Mouse (Mus musculus): ENCODE measurements around the gene Timm50.

DNA sequence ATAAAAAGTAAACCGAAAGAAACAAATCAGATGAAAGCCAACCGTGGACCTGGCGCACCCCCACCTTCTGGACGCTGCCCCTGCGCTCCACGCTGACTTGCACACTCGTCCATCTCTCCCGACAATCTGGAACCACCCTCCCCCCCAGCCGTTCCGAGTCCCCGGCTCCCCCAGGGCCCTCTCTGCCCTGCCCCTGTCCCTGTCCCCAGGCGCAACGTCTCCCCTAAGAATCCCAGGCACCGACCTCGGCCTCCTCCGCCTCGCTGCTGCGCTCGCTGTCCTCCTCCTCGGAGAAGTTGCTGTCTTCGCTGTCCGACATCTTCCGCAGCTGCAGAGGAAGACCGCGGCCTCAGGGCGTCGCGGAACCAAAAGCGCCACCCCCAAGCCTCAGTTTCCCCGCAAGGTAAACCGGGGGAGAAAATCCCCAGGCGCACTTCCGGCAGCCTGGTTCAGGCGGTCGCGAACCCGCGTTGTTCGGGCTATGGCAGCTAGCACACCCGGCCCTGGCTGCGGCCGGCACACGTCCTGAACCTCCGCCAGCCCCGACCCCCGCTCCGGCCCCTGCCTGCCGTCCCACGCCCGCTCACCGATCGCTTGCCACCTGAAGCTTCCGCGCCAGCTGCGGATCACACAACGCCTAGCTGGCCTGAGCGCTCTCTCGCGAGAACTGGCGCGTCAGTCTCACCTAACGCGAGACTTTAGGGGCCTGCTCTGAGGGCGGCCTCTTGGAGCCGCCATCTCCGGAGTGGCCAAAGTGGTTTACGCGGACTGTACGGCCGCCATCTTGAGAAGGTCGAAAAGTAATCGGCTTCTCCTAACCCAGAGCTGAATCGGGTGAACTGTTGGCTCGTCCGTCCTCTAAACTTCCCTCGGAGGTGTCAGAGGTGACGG, 26.5 kb upstream of the Timm50 start, which contains the start of gene Supt5:
- TF ChIP-seq CTCF (IDR thresholded peaks at IDR 0.05; ENCODE audit: borderline replicate concordance, insufficient read depth, low read length) (no peak), POLR2A (IDR thresholded peaks at IDR 0.05; ENCODE audit: low read depth, low read length) (peak; percentile 94)

All from embryonic fibroblast, embryonic 13.5 days (primary cell).